Comparison of ENCODE assay signal across 23 mouse cellular contexts in genomic region chr11:116677711-116678441, GRCm38 (mm10). TPM values are rescaled to one million over a fixed set of nuclear protein-coding genes. Genes with fewer than 3 reads are reported as not detected.
DNase-seq lines count a peak whose midpoint lies in the region; TF ChIP-seq lines count a peak whose summit lies in the region.
"Had no signal": no experiment of that assay in that cellular context is flagged by ENCODE, and none has a peak within 500 bp of the region (broad histone marks: within the 10 kb centered on the region; RNA-seq: fewer than 3 reads in every experiment).

No protein-coding gene starts in this region.

- 0 out of 2 replicates have a peak overlapping the region, but pooled peaks have one; percentile 12 for H3K27ac ChIP-seq in testis, adult 2 months (ENCODE audit: control insufficient read depth, insufficient read depth, low read depth, low read length)
- H3K27ac ChIP-seq: forebrain, embryonic 10.5 days; forebrain, embryonic 13.5 days; heart, adult 2 months; heart, embryonic 10.5 days; heart, embryonic 13.5 days; hindbrain, embryonic 12.5 days; hindbrain, embryonic 15.5 days had no signal

- peak; percentile 20 for DNase-seq in adrenal gland, postnatal 10 days
- DNase-seq in adrenal gland, postnatal 4 days (ENCODE audit: low spot score in 2 of 2), result no peak
- no peak for DNase-seq in testis, postnatal 14 days (ENCODE audit: low spot score)
- no peak for DNase-seq in heart, postnatal 10 days
- DNase-seq: adrenal gland, postnatal 25 days; cerebellum, adult 18-20 months; cerebellum, adult 9-10 months; cerebellum, postnatal 14 days; gastrocnemius, postnatal 10 days; gastrocnemius, postnatal 36 days; heart, adult 2 months had no signal

- H3K4me3 ChIP-seq in testis, adult 2 months (ENCODE audit: control insufficient read depth, low read depth, low read length), result peak overlapping the region; percentile 91
- H3K4me3 ChIP-seq in myocyte, result no peak overlapping the region
- H3K4me3 ChIP-seq: forebrain, embryonic 10.5 days; forebrain, embryonic 13.5 days; heart, adult 2 months; heart, embryonic 10.5 days; heart, embryonic 13.5 days; hindbrain, embryonic 12.5 days; hindbrain, embryonic 15.5 days had no signal

- no peak for TF ChIP-seq CTCF in testis, adult 2 months (IDR thresholded peaks at IDR 0.05; ENCODE audit: control insufficient read depth, insufficient read depth, insufficient replicate concordance, low read depth, low read length)

- TF ChIP-seq POLR2A in testis, adult 2 months (IDR thresholded peaks at IDR 0.05; ENCODE audit: control insufficient read depth, low read depth, low read length), result no peak
- TF ChIP-seq POLR2A in myocyte (IDR thresholded peaks at IDR 0.05; ENCODE audit: insufficient read length, low read depth), result no peak

- intact Hi-C loops in heart, postnatal 10 days (cut with DNase I), result no loop called here

- H3K27me3 ChIP-seq in testis, adult 2 months (ENCODE audit: control insufficient read depth, insufficient read depth, low read length), result no peaks in the 10 kb centered on the region
- no peaks in the 10 kb centered on the region for H3K27me3 ChIP-seq in myocyte (ENCODE audit: control insufficient read depth, insufficient read depth, insufficient read length)
- H3K27me3 ChIP-seq: forebrain, embryonic 13.5 days; heart, embryonic 13.5 days; hindbrain, embryonic 12.5 days; hindbrain, embryonic 15.5 days; Patski had no signal

- no peak overlapping the region for H3K4me2 ChIP-seq in myocyte (ENCODE audit: low read depth)
- H3K4me2 ChIP-seq: forebrain, embryonic 13.5 days; heart, embryonic 13.5 days; hindbrain, embryonic 12.5 days; hindbrain, embryonic 15.5 days had no signal

- H3K4me1 ChIP-seq in testis, adult 2 months (ENCODE audit: control insufficient read depth, insufficient read depth, low read length), result peaks cover 1% of the 10 kb centered on the region; the same call in 1 of the 2 replicates

- peaks cover 40% of the 10 kb centered on the region for H3K79me2 ChIP-seq in myocyte (ENCODE audit: control insufficient read depth, insufficient read depth)

- H3ac ChIP-seq in myocyte (ENCODE audit: control insufficient read depth, insufficient read length), result no peak overlapping the region

- peaks cover under 1% of the 10 kb centered on the region; the same call in 1 of the 2 replicates for H3K36me3 ChIP-seq in testis, adult 2 months (ENCODE audit: control insufficient read depth, insufficient read depth, low read length)
- H3K36me3 ChIP-seq in myocyte (ENCODE audit: control insufficient read depth, insufficient read depth), result peaks cover 46% of the 10 kb centered on the region

TF ChIP-seq in myocyte, 11 proteins besides CTCF, POLR2A, EP300 and RAD21:
- TF ChIP-seq POLR2AphosphoS2 (IDR thresholded peaks at IDR 0.05; ENCODE audit: insufficient read length, low read depth) (peak; percentile 35), TCF3 (IDR thresholded peaks at IDR 0.05; ENCODE audit: insufficient read length, low read depth) (no peak), MYOG (IDR thresholded peaks at IDR 0.05; ENCODE audit: control insufficient read depth in 1 of 3, insufficient read depth in 1 of 3, insufficient read length in 2 of 3, low read depth in 2 of 3) (no peak), CEBPB (IDR thresholded peaks at IDR 0.05; ENCODE audit: insufficient read depth, poor library complexity, severe bottlenecking) (no peak), MAX (IDR thresholded peaks at IDR 0.05; ENCODE audit: low read depth) (no peak)

RNA-seq across cellular contexts. Expression of gene Cygb, which starts 23.8 kb away (rescaled TPM):
- total RNA-seq in adrenal gland, postnatal 10 days (2021), result 10 to 100 TPM; 40.8 to 44.7 TPM
- 10 to 100 TPM; 39.7 to 43.6 TPM for total RNA-seq in adrenal gland, postnatal 4 days (2021)
- 3.7 and 5.5 TPM in 2 replicates for polyA plus RNA-seq in testis, adult 2 months (2012; rRNA removed)
- 0.47 TPM for polyA plus RNA-seq in myocyte (2012; fragmentation: generic; extraction: Trizol)
- total RNA-seq in heart, postnatal 10 days (2021), result 10 to 100 TPM; 76.2 to 85.4 TPM
- total RNA-seq: granulocyte monocyte progenitor cell, adult 5-6 weeks; hematopoietic stem cell, adult 5-6 weeks had no signal
- polyA plus RNA-seq: CD4-positive, CD25-positive, alpha-beta regulatory T cell, adult 4 months had no signal

RNA-seq across cellular contexts. Expression of gene Prcd, which starts 24.5 kb away (rescaled TPM):
- total RNA-seq in adrenal gland, postnatal 10 days (2021), result 1 to 10 TPM; 4.1 to 6.0 TPM
- total RNA-seq in adrenal gland, postnatal 4 days (2021), result 1 to 10 TPM; 5.2 to 5.5 TPM
- polyA plus RNA-seq in testis, adult 2 months (2012; rRNA removed), result 7.8 and 8.4 TPM in 2 replicates
- 0.74 TPM for polyA plus RNA-seq in myocyte (2012; fragmentation: generic; extraction: Trizol)
- total RNA-seq in heart, postnatal 10 days (2021), result 1 to 10 TPM; 1.4 to 1.7 TPM
- total RNA-seq: granulocyte monocyte progenitor cell, adult 5-6 weeks had no signal
- polyA plus RNA-seq: CD4-positive, CD25-positive, alpha-beta regulatory T cell, adult 4 months had no signal

RNA-seq across cellular contexts. Expression of gene Rhbdf2, which starts 51.1 kb away (rescaled TPM):
- 10 to 100 TPM; 11.1 to 14.4 TPM for total RNA-seq in adrenal gland, postnatal 10 days (2021)
- 10 to 100 TPM; 18.0 TPM for total RNA-seq in adrenal gland, postnatal 4 days (2021)
- polyA plus RNA-seq in testis, adult 2 months (2012; rRNA removed), result 6.3 and 7.5 TPM in 2 replicates
- polyA plus RNA-seq in myocyte (2012; fragmentation: generic; extraction: Trizol), result 16.2 TPM
- total RNA-seq in heart, postnatal 10 days (2021), result 10 to 100 TPM; 15.4 to 17.7 TPM
